In the genomic region with DNA sequence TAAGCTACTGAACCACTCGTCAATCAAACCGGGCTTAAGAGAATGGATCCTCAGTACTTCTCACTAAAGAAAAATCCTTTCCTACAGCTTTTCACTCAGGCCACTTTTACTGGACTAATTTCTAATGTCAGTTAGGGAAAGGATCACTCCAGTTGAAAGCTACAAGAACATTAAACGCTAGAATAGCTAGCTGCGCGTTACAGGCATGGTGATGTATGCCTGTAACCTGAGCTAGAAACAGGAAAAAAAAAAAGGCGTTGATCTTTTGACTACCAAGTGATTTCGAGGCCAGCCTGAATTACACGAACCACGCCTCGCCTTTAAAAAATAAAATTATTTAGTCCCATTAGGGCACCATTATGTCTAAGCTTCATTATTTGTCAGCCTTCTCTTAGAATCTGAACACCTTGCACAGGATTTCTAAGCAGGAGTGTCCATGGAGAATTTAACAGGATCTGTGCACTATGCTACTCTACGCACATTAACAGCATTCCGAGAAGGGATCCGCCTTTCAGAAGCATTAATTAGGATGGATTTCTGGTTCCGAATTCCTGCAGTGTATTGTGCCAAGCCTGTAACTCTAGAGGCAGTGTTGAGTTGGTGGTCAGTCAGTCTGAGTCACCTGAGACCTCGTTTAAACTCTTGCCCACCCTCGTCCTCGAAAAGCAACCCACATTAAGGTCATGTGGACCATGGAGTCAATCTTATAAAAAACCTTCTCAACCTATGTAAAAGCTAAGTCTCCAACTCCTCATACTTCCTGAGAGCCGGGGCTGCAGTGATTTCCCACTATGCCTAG, we compare ENCODE assay signal across 8 mouse cellular contexts. TPM values are rescaled to one million over a fixed set of nuclear protein-coding genes. Genes with fewer than 3 reads are reported as not detected.
A peak's percentile ranks its signal among the peaks of the same experiment; 100 is the strongest.
DNase-seq lines count a peak whose midpoint lies in the region; ATAC-seq and TF ChIP-seq lines count a peak whose summit lies in the region.

No protein-coding gene starts in this region.

- H3K27me3 ChIP-seq in lung, embryonic 14.5 days (ENCODE audit: insufficient read depth, low read length): no peaks in the 10 kb centered on the region
- H3K27me3 ChIP-seq in embryonic facial prominence, embryonic 11.5 days (ENCODE audit: control insufficient read depth, insufficient read depth, low read length): no peaks in the 10 kb centered on the region
- H3K27me3 ChIP-seq in hindbrain, postnatal 0 days (ENCODE audit: insufficient read depth, low read length): no peaks in the 10 kb centered on the region
- no peaks in the 10 kb centered on the region for H3K27me3 ChIP-seq in midbrain, embryonic 16.5 days (ENCODE audit: control insufficient read depth, insufficient read depth, low read depth, low read length)

- peak; percentile 47 for DNase-seq in lung, embryonic 14.5 days
- no peak for DNase-seq in lung, postnatal 10 days
- DNase-seq in embryonic facial prominence, embryonic 11.5 days (ENCODE audit: low spot score): peak; percentile 38
- DNase-seq in hindbrain, postnatal 0 days (ENCODE audit: low spot score): peak; percentile 60
- DNase-seq in cerebellum, adult 11-12 months: no peak
- no peak for DNase-seq in right cerebral cortex, postnatal 4 days
- no peak for DNase-seq in cerebellum, postnatal 14 days

- H3K4me1 ChIP-seq in lung, embryonic 14.5 days (ENCODE audit: insufficient read depth): peaks cover 10% of the 10 kb centered on the region
- H3K4me1 ChIP-seq in embryonic facial prominence, embryonic 11.5 days (ENCODE audit: control insufficient read depth, insufficient read depth, low read length): no peaks in the 10 kb centered on the region; the same call in 1 of the 2 replicates
- H3K4me1 ChIP-seq in hindbrain, postnatal 0 days (ENCODE audit: insufficient read depth, low read length): peaks cover 27% of the 10 kb centered on the region
- H3K4me1 ChIP-seq in midbrain, embryonic 16.5 days (ENCODE audit: control insufficient read depth, insufficient read depth, low read length): peaks cover 50% of the 10 kb centered on the region

- H3K9ac ChIP-seq in lung, embryonic 14.5 days: peak overlapping the region; percentile 69
- no peak overlapping the region; the same call in none of the 2 replicates for H3K9ac ChIP-seq in embryonic facial prominence, embryonic 11.5 days (replicated peaks; ENCODE audit: low read length)
- H3K9ac ChIP-seq in hindbrain, postnatal 0 days (replicated peaks; ENCODE audit: low read length): peak overlapping the region; percentile 81
- H3K9ac ChIP-seq in midbrain, embryonic 16.5 days (ENCODE audit: low read depth, low read length): peak overlapping the region; percentile 77

- peak; percentile 19; the same call in 1 of the 2 replicates for TF ChIP-seq CTCF in lung, embryonic 14.5 days (IDR thresholded peaks at IDR 0.05; ENCODE audit: low read depth)
- peak; percentile 49 for TF ChIP-seq CTCF in hindbrain, postnatal 0 days (IDR thresholded peaks at IDR 0.05; ENCODE audit: low read depth)

- peak overlapping the region; percentile 57 for H3K4me3 ChIP-seq in lung, embryonic 14.5 days (ENCODE audit: low read depth, low read length)
- H3K4me3 ChIP-seq in embryonic facial prominence, embryonic 11.5 days (ENCODE audit: low read depth, low read length): peak overlapping the region; percentile 49
- peak overlapping the region; percentile 63 for H3K4me3 ChIP-seq in hindbrain, postnatal 0 days (ENCODE audit: low read length)
- H3K4me3 ChIP-seq in midbrain, embryonic 16.5 days (ENCODE audit: low read depth, low read length): peak overlapping the region; percentile 58

- peak overlapping the region; percentile 76 for H3K4me2 ChIP-seq in lung, embryonic 14.5 days
- H3K4me2 ChIP-seq in embryonic facial prominence, embryonic 11.5 days (ENCODE audit: low read depth, low read length): peak overlapping the region; percentile 76
- H3K4me2 ChIP-seq in hindbrain, postnatal 0 days (ENCODE audit: low read depth, low read length): peak overlapping the region; percentile 78
- H3K4me2 ChIP-seq in midbrain, embryonic 16.5 days (ENCODE audit: low read length): peak overlapping the region; percentile 75

- peaks cover 20% of the 10 kb centered on the region for H3K36me3 ChIP-seq in lung, embryonic 14.5 days (ENCODE audit: insufficient read depth)
- no peaks in the 10 kb centered on the region; the same call in 1 of the 2 replicates for H3K36me3 ChIP-seq in embryonic facial prominence, embryonic 11.5 days (replicated peaks; ENCODE audit: control insufficient read depth, insufficient read depth, low read depth, low read length)
- no peaks in the 10 kb centered on the region for H3K36me3 ChIP-seq in hindbrain, postnatal 0 days (ENCODE audit: insufficient read depth, low read length)
- no peaks in the 10 kb centered on the region for H3K36me3 ChIP-seq in midbrain, embryonic 16.5 days (ENCODE audit: control insufficient read depth, insufficient read depth, low read length)

- WGBS in lung, embryonic 14.5 days: 3% methylated on average over 18 of the region's 18 CpGs
- 5% methylated on average over 18 of the region's 18 CpGs for WGBS in embryonic facial prominence, embryonic 11.5 days
- 3% methylated on average over 18 of the region's 18 CpGs for WGBS in hindbrain, postnatal 0 days
- 4% methylated on average over 18 of the region's 18 CpGs for WGBS in midbrain, embryonic 16.5 days

- 0 out of 2 replicates have a peak, but pooled peaks have one; percentile 1 for ATAC-seq in lung, embryonic 14.5 days (ENCODE audit: insufficient read depth)
- 0 out of 2 replicates have a peak, but pooled peaks have one; percentile 14 for ATAC-seq in embryonic facial prominence, embryonic 11.5 days (replicated peaks; ENCODE audit: insufficient number of reproducible peaks, low FRiP score, low TSS enrichment, low read depth)
- peak; percentile 25; the same call in 1 of the 2 replicates for ATAC-seq in hindbrain, postnatal 0 days
- ATAC-seq in midbrain, embryonic 16.5 days: peak; percentile 9

- no peaks in the 10 kb centered on the region for H3K9me3 ChIP-seq in lung, embryonic 14.5 days (ENCODE audit: low read depth, low read length)
- H3K9me3 ChIP-seq in embryonic facial prominence, embryonic 11.5 days (replicated peaks; ENCODE audit: control insufficient read depth, low read length): no peaks in the 10 kb centered on the region
- no peaks in the 10 kb centered on the region for H3K9me3 ChIP-seq in hindbrain, postnatal 0 days (ENCODE audit: low read length)
- no peaks in the 10 kb centered on the region for H3K9me3 ChIP-seq in midbrain, embryonic 16.5 days (replicated peaks; ENCODE audit: control insufficient read depth, low read length, poor library complexity, severe bottlenecking)

- H3K27ac ChIP-seq in lung, embryonic 14.5 days (ENCODE audit: low read depth): peak overlapping the region; percentile 92
- H3K27ac ChIP-seq in embryonic facial prominence, embryonic 11.5 days (replicated peaks; ENCODE audit: low read depth, low read length): peak overlapping the region; percentile 81; the same call in 1 of the 2 replicates
- H3K27ac ChIP-seq in hindbrain, postnatal 0 days: peak overlapping the region; percentile 98
- peak overlapping the region; percentile 94 for H3K27ac ChIP-seq in midbrain, embryonic 16.5 days (ENCODE audit: low read length)

RNA-seq across cellular contexts. Expression of a gene that starts 15.2 kb away (rescaled TPM):
- polyA plus RNA-seq in lung, embryonic 14.5 days (2014; fragmentation: Nextera tagmentation; extraction: Ambion mirVana): 72.8 and 83.2 TPM in 2 replicates
- polyA plus RNA-seq in embryonic facial prominence, embryonic 11.5 days (2014; fragmentation: Nextera tagmentation; extraction: Ambion mirVana): 92.1 and 92.6 TPM in 2 replicates
- total RNA-seq in hindbrain, postnatal 0 days (2014; rRNA removed): 44.7 and 51.2 TPM in 2 replicates
- polyA plus RNA-seq in hindbrain, postnatal 0 days (2015; fragmentation: Nextera tagmentation; extraction: Ambion mirVana): 119 and 124 TPM in 2 replicates
- polyA plus RNA-seq in midbrain, embryonic 16.5 days (2015; fragmentation: Nextera tagmentation; extraction: Ambion mirVana): 162 and 178 TPM in 2 replicates

Comparison
In these comparisons a context has a peak if more than half of its experiments do, and no peak if none do; other contexts are left out.
1. DNase-seq: peak in lung, embryonic 14.5 days (single experiment), embryonic facial prominence, embryonic 11.5 days (single experiment) and hindbrain, postnatal 0 days (single experiment); none in lung, postnatal 10 days (single experiment), cerebellum, adult 11-12 months (single experiment), right cerebral cortex, postnatal 4 days (single experiment) and cerebellum, postnatal 14 days (0 of 2).
2. Peak in every context shown above with its lines, with median percentiles within 50 percentile points of each other: ATAC-seq, H3K27ac ChIP-seq, H3K4me2 ChIP-seq and H3K4me3 ChIP-seq.